In the genomic region with DNA sequence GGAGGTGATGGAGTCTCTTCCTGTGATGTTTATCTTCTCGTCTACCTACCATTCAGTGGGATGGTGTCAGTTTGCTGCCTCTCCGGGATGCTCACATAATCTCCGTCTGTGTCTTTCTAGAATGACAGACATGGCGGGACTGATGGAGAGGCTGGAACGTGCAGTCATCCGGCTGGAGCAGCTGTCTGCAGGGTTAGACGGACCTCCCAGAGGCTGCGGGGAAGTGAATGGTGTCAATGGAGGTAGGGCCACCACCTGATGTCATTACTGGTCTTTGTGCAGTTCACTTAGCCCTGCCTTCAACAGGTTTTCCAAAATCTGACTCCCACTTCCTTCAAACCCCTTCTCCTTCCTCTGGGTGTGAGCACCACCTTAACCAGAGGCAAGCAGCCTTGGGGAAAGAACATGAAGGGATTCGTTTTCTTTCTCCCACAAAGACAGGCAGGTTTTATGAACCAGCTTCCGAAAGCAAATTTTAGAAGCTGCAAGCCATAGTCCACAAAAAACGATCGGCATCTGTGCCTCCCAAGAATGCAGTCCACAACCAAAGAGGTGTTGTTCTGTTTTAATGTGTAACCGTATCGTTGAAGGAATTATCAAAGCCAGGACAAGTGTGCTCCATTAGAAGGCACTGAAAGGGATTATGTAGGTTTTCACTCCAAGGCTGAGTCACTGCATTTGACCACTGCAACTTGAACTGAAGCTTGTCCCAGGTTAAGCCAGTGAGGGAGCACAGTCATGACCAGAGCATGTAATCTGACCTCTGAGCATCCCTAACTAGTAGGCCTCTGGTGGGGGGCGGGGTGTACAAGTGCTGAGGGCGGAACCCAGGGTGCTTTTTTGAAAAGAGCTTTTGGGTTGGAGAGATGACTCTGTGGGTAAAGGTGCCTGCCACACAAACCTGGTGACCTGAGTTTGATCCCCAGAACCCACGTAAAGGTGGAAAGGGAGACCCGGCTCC, we compare ENCODE assay signal across 28 mouse cellular contexts. TPM values are rescaled to one million over a fixed set of nuclear protein-coding genes. Genes with fewer than 3 reads are reported as not detected.
DNase-seq lines count a peak whose midpoint lies in the region; ATAC-seq and TF ChIP-seq lines count a peak whose summit lies in the region.
"Had no signal": no experiment of that assay in that cellular context is flagged by ENCODE, and none has a peak within 500 bp of the region (broad histone marks: within the 10 kb centered on the region; RNA-seq: fewer than 3 reads in every experiment).

No protein-coding gene starts in this region.

- no peaks in the 10 kb centered on the region for H3K27me3 ChIP-seq in heart, embryonic 13.5 days (replicated peaks)
- H3K27me3 ChIP-seq in Patski, result no peaks in the 10 kb centered on the region
- H3K27me3 ChIP-seq in limb, embryonic 10.5 days (ENCODE audit: low read depth, poor library complexity, severe bottlenecking), result no peaks in the 10 kb centered on the region
- H3K27me3 ChIP-seq: kidney, embryonic 15.5 days had no signal

- H3K9me3 ChIP-seq in heart, embryonic 13.5 days, result no peaks in the 10 kb centered on the region
- H3K9me3 ChIP-seq in limb, embryonic 10.5 days (replicated peaks), result no peaks in the 10 kb centered on the region
- H3K9me3 ChIP-seq: kidney, embryonic 15.5 days had no signal

- in situ Hi-C loops in Patski (cut with MboI; ENCODE audit: low pct_unique_long_range_greater_than_20kb), result no loop called here

- H3K36me3 ChIP-seq in heart, embryonic 13.5 days, result peaks cover 22% of the 10 kb centered on the region
- H3K36me3 ChIP-seq in limb, embryonic 10.5 days, result no peaks in the 10 kb centered on the region
- H3K36me3 ChIP-seq: kidney, embryonic 15.5 days had no signal

- peaks cover 60% of the 10 kb centered on the region for H3K4me1 ChIP-seq in heart, embryonic 13.5 days
- H3K4me1 ChIP-seq in limb, embryonic 10.5 days, result peaks cover 8% of the 10 kb centered on the region; the same call in 1 of the 2 replicates

- intact Hi-C loops in heart, postnatal 14 days (cut with DNase I), result no loop called here

- no peak overlapping the region for H3K4me3 ChIP-seq in heart, embryonic 13.5 days
- no peak overlapping the region for H3K4me3 ChIP-seq in limb, embryonic 10.5 days
- H3K4me3 ChIP-seq: erythroblast, embryonic 14.5 days; kidney, embryonic 15.5 days had no signal

- H3K9ac ChIP-seq in heart, embryonic 13.5 days, result no peak overlapping the region
- H3K9ac ChIP-seq: forebrain, postnatal 0 days; kidney, embryonic 15.5 days; liver, embryonic 14.5 days had no signal

- no peak for ATAC-seq in heart, embryonic 13.5 days (ENCODE audit: extremely low read depth, insufficient number of reproducible peaks, low FRiP score, low TSS enrichment)
- peak; percentile 51 for ATAC-seq in Patski
- ATAC-seq: forebrain, postnatal 0 days; hindbrain, embryonic 16.5 days had no signal

- POLR2A ChIA-PET in Patski (lab: Charles Lee), result interaction anchor here (0.9 kb wide), 1 partner anchor 20 kb away, joined by 4 read pairs; no protein-coding TSS in a partner anchor

- peak; percentile 86 for DNase-seq in heart, adult 11 months
- DNase-seq in heart, postnatal 14 days, result no peak
- no peak for DNase-seq in heart, adult 18-20 months
- peak; percentile 56 for DNase-seq in Patski (ENCODE audit: low read depth, low spot score)
- no peak for DNase-seq in limb, embryonic 10.5 days (ENCODE audit: low spot score)
- DNase-seq in lung, postnatal 36 days, result no peak
- no peak for DNase-seq in spleen, postnatal 36 days (ENCODE audit: low spot score in 2 of 2)
- DNase-seq: adrenal gland, adult 8-10 months; B cell, adult 2 months; cerebellum, adult 2 months; cerebellum, postnatal 14 days; forebrain, postnatal 0 days; kidney, adult 18-20 months; kidney, postnatal 25 days; left cerebral cortex, postnatal 4 days; liver; lung, adult 2 months; lung, postnatal 10 days; midbrain, embryonic 14.5 days; right cerebral cortex, postnatal 25 days; spleen, adult 18-20 months; thymus, adult 2 months; thymus, postnatal 36 days had no signal

- CTCF ChIA-PET in Patski (lab: Charles Lee), result no interaction called here

- no peak for TF ChIP-seq CTCF in Patski (IDR thresholded peaks at IDR 0.05)

- 74% methylated on average over 18 of the region's 18 CpGs for WGBS in heart, embryonic 13.5 days
- 88% methylated on average over 18 of the region's 18 CpGs for WGBS in limb, embryonic 10.5 days

- H3K4me2 ChIP-seq in heart, embryonic 13.5 days, result no peak overlapping the region
- H3K4me2 ChIP-seq: kidney, embryonic 15.5 days had no signal

- peak overlapping the region; percentile 96 for H3K27ac ChIP-seq in heart, embryonic 13.5 days (replicated peaks)
- H3K27ac ChIP-seq in limb, embryonic 10.5 days, result 0 out of 2 replicates have a peak overlapping the region, but pooled peaks have one; percentile 9
- H3K27ac ChIP-seq: kidney, embryonic 15.5 days; liver, embryonic 14.5 days had no signal

RNA-seq across cellular contexts. Expression of a gene that starts 23.9 kb away (rescaled TPM):
- total RNA-seq in heart, postnatal 14 days (2021), result 100 to 1,000 TPM; 113 to 124 TPM
- polyA plus RNA-seq in heart, embryonic 13.5 days (2015; fragmentation: Nextera tagmentation; extraction: Ambion mirVana), result 127 and 145 TPM in 2 replicates
- total RNA-seq in heart, adult 18-20 months (2021), result 100 to 1,000 TPM; 133 to 144 TPM
- polyA plus RNA-seq in Patski (2021), result not detected
- 4.2 and 6.7 TPM in 2 replicates for polyA plus RNA-seq in limb, embryonic 10.5 days (2016; fragmentation: Nextera tagmentation; extraction: Ambion mirVana)
- polyA plus RNA-seq: erythroblast, embryonic 14.5 days had no signal

Comparison
In these comparisons a context has a peak if more than half of its experiments do, and no peak if none do; other contexts are left out.
1. DNase-seq: peak in heart, adult 11 months (single experiment) and Patski (single experiment); none in heart, postnatal 14 days (0 of 2), heart, adult 18-20 months (0 of 2), limb, embryonic 10.5 days (single experiment), lung, postnatal 36 days (single experiment) and spleen, postnatal 36 days (0 of 2).
2. RNA of a gene that starts 23.9 kb away (polyA plus RNA-seq): 127 to 145 TPM in heart, embryonic 13.5 days; 4.2 to 6.7 TPM in limb, embryonic 10.5 days and not detected in Patski (single experiment); every median in the first group is over 10 times any median in the second.